Mouse (Mus musculus): ENCODE data around the gene Klk1b8.
"Not testable (repeated sequence)": the region's sequence is repeated elsewhere in the genome, so short reads cannot be mapped to it uniquely, and the experiment has no call there.

The Klk1b8 gene

DNA sequence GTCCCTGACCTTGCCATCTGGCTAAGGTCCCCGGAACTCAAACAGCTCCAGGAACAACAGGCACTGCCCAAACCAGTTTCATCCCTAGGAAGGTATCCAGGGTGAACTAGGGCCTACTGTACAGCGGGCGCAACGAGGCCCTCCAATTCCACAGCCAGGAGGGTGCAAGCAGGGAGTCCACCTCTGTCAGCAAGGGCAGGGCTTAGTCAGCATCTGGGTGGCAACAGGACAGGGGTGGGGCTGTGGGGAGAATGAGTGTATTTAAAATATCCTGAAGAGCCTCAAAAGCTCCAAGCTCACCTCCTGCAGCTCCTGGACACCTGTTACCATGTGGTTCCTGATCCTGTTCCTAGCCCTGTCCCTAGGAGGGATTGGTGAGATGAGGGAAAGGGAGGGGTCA is 45.1 kb downstream of the Klk1b8 start, which contains the start of gene Klk1b11:
Gene Klk1b11 (plus strand): TSS at position 301 of the 400 bp plus-strand sequence.
- not testable (repeated sequence) for DNase-seq (ENCODE audit: low spot score in 2 of 2)
